Mouse (Mus musculus): ENCODE data around the gene Ntn4. TPM values are rescaled to one million over a fixed set of nuclear protein-coding genes. Genes with fewer than 3 reads are reported as not detected.

Ntn4 gene
- polyA plus RNA-seq, 1 experiment from 2014 or later = 1.2 TPM

DNA sequence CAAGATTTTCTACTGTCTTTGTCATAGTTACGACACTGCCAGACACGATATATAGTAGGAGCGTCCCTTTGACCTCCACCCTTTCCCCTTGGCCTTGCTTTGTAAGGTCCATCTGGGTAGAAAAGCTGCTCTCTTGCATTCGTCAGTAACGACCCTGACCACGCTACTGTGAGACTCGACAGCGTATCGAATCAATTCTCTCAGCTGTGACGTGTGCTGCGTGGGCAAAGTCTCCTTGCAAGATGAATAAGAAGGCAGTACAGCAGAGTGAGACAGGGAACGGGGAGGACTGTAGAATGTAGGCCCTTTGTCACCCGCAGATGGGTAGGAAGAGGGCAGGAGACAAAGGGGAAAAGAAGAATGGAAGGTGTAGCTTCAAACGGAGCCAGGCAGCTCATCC is 110.8 kb downstream of the Ntn4 start:
- WGBS = 28% methylated on average over 14 of the region's 14 CpGs
- Histone ChIP-seq H3K9me3 (no peaks in the 10 kb centered on the region), H3K4me3 (no peak overlapping the region), H3K4me1 (replicated peaks) (peaks cover 12% of the 10 kb centered on the region), H3K27me3 (0 out of 2 replicates have a peak, but pooled peaks cover 7% of the 10 kb centered on the region), H3K4me2 (no peak overlapping the region), H3K27ac (no peak overlapping the region), H3K9ac (no peak overlapping the region), H3K36me3 (no peaks in the 10 kb centered on the region)
- ATAC-seq (ENCODE audit: low FRiP score) = 0 out of 2 replicates have a peak, but pooled peaks have one; percentile 36

DNA sequence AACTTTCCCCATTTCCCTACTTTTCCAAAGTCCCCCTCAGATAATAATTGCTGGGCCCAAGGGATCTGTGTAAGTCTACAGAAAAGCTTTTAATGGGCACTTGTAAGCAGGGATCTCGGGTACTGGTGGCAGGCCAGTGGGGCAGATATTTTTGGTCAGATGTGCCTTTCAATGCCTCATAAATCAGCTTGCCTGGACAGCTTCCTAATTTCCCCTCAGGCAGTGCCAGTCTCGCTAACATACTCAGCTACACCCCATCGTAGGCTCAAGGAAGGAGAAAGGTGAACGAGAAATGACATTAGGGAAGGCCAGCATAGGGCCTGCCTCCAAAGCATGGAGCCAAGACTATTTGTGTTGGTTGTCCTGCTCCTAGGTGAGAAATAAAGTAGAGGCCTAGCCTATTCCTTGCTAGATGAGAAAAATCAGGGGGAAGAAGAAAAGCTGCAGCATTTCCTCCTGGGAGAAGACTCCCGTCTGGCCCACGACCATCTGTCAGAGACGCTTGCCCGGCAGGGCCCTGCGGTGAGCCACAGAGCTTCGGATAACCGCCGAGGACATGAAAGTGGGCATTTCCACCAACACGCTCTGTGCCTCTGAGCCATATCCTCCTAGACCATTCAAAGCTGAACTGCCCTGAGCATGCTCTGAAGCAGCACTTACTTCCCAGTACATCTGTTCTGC is 113.4 kb downstream of the Ntn4 start:
- Histone ChIP-seq H3K36me3 (no peaks in the 10 kb centered on the region), H3K4me2 (no peak overlapping the region), H3K27ac (peak overlapping the region; percentile 35; the same call in 1 of the 2 replicates), H3K4me3 (no peak overlapping the region), H3K4me1 (replicated peaks) (peaks cover 12% of the 10 kb centered on the region), H3K27me3 (0 out of 2 replicates have a peak, but pooled peaks cover 17% of the 10 kb centered on the region), H3K9me3 (no peaks in the 10 kb centered on the region), H3K9ac (no peak overlapping the region)
- ATAC-seq (ENCODE audit: low FRiP score) = no peak
- WGBS = 64% methylated on average over 13 of the region's 13 CpGs

DNA sequence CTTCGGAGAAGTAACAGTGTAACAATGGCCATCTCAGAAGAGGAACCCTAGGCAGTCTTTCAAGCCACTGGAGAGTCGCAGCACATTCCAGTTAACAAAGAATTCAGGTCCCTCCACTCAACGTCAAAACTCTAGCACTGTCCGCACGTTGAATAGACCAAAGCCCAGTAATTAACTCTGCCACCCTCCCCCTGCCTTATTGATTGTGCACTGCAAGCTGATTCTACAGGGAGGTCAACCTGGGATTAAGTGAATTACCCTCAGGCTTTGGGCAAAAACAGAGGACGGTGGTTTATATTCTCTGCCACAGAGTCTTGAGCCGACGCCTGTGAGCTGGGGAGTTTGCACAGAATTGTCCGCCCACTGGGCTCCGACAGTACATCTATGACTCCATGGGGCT is 115.7 kb downstream of the Ntn4 start:
- Histone ChIP-seq H3K36me3 (no peaks in the 10 kb centered on the region), H3K9me3 (no peaks in the 10 kb centered on the region), H3K9ac (no peak overlapping the region), H3K4me1 (replicated peaks) (peaks cover 15% of the 10 kb centered on the region), H3K4me2 (no peak overlapping the region), H3K27ac (no peak overlapping the region), H3K4me3 (no peak overlapping the region), H3K27me3 (0 out of 2 replicates have a peak, but pooled peaks cover 17% of the 10 kb centered on the region)
- WGBS = 27% methylated on average over 10 of the region's 10 CpGs
- ATAC-seq (ENCODE audit: low FRiP score) = no peak

DNA sequence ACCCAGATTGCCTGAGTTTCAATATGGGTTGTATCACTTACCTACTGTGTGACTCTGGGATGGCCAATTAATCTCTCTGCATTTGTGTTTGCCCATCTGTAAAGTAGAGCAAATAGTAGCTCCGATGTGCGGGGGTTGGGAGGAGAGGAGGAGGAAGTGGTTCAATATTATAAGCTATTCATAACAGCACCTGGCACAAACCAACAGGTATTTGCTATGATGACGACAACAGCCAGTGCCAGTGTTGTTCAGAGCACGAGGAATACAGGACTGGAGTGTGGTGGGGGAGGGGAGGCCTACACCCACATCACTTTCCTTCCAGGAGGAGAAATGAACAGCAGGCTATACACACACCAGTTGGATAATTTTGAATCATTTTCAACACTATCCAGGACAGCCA is 119.2 kb downstream of the Ntn4 start:
- WGBS = 71% methylated on average over 4 of the region's 4 CpGs
- no peaks in the 10 kb centered on the region for H3K36me3 ChIP-seq
- H3K4me1 ChIP-seq (replicated peaks) = 0 out of 2 replicates have a peak, but pooled peaks cover 6% of the 10 kb centered on the region
- no peak for ATAC-seq (ENCODE audit: low FRiP score)
- H3K27me3 ChIP-seq = 0 out of 2 replicates have a peak, but pooled peaks cover 17% of the 10 kb centered on the region
- H3K27ac ChIP-seq = no peak overlapping the region
- no peak overlapping the region for H3K4me2 ChIP-seq
- H3K9ac ChIP-seq = no peak overlapping the region
- no peak overlapping the region for H3K4me3 ChIP-seq
- no peaks in the 10 kb centered on the region for H3K9me3 ChIP-seq

DNA sequence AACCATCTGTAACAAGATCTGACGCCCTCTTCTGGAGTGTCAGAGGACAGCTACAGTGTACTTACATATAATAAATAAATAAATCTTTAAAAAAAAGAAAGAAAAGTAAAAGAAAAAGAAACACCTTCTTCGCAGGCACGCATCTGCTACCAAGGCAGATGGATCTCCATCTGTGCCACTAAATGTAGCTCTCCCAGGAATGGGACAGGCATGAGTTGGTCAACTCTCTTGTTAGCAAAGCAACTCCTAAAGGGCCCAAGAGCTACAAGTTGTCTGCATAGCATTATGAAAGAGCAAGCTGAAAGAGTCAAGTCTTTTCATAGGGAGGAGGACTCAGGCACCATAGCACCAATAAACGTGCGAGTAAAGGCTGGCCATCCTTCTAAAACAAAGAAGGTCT is 119.9 kb downstream of the Ntn4 start:
- 0 out of 2 replicates have a peak, but pooled peaks cover 6% of the 10 kb centered on the region for H3K4me1 ChIP-seq (replicated peaks)

DNA sequence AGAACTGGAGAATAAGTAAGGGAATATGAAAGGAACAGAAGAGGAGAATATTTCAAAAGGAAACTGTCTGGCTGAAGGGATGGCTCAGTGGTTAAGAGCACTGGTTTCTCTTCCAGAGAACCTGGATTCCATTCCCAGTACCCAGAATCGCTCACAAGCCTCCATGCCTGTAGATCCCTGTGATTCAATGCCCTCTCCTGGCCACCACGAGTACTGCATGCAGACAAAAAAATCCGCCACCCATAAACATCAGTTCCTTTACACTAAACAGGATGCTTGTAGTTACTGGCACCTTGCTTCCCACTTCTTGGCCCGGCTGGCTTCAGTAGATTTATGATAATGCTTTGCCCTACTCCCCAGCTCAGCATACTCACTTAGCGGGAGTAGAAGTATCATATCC is 122.6 kb downstream of the Ntn4 start:
- no peak overlapping the region for H3K27ac ChIP-seq
- H3K9me3 ChIP-seq = no peaks in the 10 kb centered on the region
- H3K36me3 ChIP-seq = no peaks in the 10 kb centered on the region
- no peaks in the 10 kb centered on the region for H3K27me3 ChIP-seq
- no peak overlapping the region for H3K4me3 ChIP-seq
- H3K9ac ChIP-seq = no peak overlapping the region
- H3K4me2 ChIP-seq = no peak overlapping the region
- 30% methylated on average over 5 of the region's 5 CpGs for WGBS
- H3K4me1 ChIP-seq (replicated peaks) = 0 out of 2 replicates have a peak, but pooled peaks cover 6% of the 10 kb centered on the region
- ATAC-seq (ENCODE audit: low FRiP score) = no peak

More for the DNA sequence above, 119.9 kb downstream of the Ntn4 start:
- H3K4me2 ChIP-seq = no peak overlapping the region
- no peak overlapping the region for H3K9ac ChIP-seq
- H3K27ac ChIP-seq = no peak overlapping the region
- no peaks in the 10 kb centered on the region for H3K36me3 ChIP-seq
- H3K9me3 ChIP-seq = no peaks in the 10 kb centered on the region
- H3K27me3 ChIP-seq = 0 out of 2 replicates have a peak, but pooled peaks cover 14% of the 10 kb centered on the region
- no peak overlapping the region for H3K4me3 ChIP-seq
- no peak for ATAC-seq (ENCODE audit: low FRiP score)
- 78% methylated on average over 5 of the region's 5 CpGs for WGBS

DNA sequence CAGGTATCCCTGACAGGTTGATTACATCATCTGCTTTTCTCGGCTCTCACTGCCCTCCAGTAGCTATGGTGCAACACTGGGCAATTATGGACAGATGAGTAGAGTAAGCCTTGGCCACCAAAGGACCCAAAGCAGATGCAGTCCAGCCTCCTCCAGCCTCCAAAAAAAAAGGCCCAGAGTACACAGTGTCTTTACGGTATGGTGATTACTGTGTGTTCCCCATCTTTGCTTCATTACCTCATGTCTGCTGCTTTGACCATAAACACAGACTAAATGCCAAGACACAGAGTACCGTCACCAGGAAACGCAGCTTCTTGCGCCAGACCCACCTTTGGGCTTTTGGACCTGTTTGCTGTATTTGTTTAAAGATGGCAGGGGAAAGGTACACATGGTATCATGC is 125.7 kb downstream of the Ntn4 start:
- Histone ChIP-seq H3K4me1 (replicated peaks) (no peaks in the 10 kb centered on the region), H3K4me2 (no peak overlapping the region), H3K9ac (no peak overlapping the region), H3K27me3 (peaks cover 10% of the 10 kb centered on the region; the same call in 1 of the 2 replicates), H3K4me3 (no peak overlapping the region), H3K27ac (no peak overlapping the region), H3K36me3 (no peaks in the 10 kb centered on the region), H3K9me3 (no peaks in the 10 kb centered on the region)
- ATAC-seq (ENCODE audit: low FRiP score) = no peak
- WGBS = 93% methylated on average over 5 of the region's 5 CpGs

DNA sequence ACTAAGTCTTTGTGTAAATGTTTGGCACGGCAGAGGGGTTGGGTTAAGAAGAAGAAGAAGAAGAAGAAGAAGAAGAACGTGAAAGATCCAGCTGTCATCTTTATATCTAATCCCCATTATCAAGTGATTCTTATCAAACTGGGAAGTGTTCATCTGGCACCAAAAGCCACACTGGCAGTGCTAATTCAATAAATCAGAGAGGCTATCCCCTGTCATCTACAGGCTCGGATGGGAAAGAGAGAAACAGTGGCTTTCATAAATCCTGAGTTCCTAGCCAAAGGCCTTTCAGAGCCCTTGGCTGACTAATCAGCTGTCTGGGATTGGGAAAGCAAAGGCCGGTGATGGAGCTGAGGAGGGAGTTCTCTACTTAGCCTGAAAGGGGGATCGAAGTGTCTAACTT is 126.8 kb downstream of the Ntn4 start:
- Histone ChIP-seq H3K4me1 (replicated peaks) (no peaks in the 10 kb centered on the region), H3K4me3 (no peak overlapping the region), H3K9ac (no peak overlapping the region), H3K4me2 (no peak overlapping the region), H3K27ac (no peak overlapping the region), H3K27me3 (peaks cover 10% of the 10 kb centered on the region; the same call in 1 of the 2 replicates), H3K36me3 (no peaks in the 10 kb centered on the region), H3K9me3 (no peaks in the 10 kb centered on the region)
- ATAC-seq (ENCODE audit: low FRiP score) = no peak
- WGBS = 75% methylated on average over 5 of the region's 5 CpGs

DNA sequence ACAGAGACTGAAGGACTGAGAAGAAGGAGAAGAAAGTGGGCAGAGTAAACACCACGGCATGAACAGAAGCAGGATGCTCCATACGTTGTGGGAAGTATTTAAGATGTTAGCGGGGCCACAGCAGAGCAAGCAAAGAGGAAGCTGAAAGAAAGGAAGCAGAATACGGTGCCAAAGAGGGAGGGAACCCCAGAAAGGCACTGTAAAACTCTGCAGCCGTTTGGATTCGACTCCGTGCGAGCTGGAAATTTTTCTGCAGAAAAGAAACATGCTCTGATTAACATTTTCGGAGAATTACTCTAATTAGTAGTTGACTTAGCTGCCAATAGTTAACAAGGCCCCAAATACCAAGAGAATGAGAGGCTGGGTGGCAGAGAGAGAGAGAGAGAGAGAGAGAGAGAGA is 127.7 kb downstream of the Ntn4 start:
- ATAC-seq (ENCODE audit: low FRiP score) = no peak
- 70% methylated on average over 9 of the region's 9 CpGs for WGBS

DNA sequence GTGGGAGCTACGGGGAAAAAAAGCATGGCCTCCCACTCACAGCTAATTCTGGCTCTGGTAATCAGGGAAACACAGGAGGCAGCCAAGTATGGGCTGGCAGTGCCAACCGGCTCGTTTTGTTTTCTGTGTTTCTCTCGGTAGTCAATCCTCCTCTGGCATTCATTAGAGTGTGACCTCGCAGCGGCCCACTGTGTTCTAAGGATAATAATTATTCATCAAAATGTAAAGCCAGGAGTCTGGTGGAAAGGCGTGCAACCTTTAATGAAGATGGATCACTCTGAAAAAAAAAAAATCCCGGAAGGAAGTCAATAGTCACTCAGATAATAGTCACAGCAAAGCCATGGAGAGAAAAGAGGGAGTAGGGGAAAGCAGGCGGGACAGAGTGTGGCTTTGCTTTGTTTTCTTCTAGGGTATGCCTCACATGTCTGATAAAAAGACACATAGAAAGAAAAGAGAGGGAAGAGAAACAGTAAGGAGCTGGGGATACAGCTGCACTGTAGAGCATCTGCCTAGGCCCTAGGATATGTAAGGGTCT is 131.5 kb downstream of the Ntn4 start:
- WGBS = 12% methylated on average over 9 of the region's 9 CpGs

More for the DNA sequence above, 127.7 kb downstream of the Ntn4 start:
- no peak overlapping the region for H3K4me2 ChIP-seq
- H3K4me1 ChIP-seq (replicated peaks) = no peaks in the 10 kb centered on the region
- H3K9ac ChIP-seq = no peak overlapping the region
- H3K4me3 ChIP-seq = no peak overlapping the region
- no peaks in the 10 kb centered on the region for H3K36me3 ChIP-seq
- no peak overlapping the region for H3K27ac ChIP-seq
- H3K27me3 ChIP-seq = peaks cover 10% of the 10 kb centered on the region; the same call in 1 of the 2 replicates
- H3K9me3 ChIP-seq = no peaks in the 10 kb centered on the region

DNA sequence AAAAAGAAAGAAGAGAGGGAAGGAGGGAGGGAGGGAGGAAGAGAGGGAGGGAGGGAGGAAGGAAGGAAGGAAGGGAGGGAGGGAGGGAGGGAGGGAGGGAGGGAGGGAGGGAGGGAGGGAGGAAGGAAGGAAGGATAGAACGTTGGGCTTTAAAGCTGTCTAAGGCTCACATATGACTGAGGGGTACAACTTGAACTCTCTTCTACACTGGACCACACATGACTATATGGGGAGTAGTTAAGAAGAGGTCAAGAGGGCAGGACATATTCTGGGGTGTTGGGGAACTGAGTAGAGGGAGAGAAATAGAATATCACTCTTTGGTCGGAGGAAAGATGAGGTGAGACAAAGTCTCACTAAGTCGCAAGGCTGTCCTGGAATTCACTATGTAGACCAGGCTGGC is 132.0 kb downstream of the Ntn4 start:
- Histone ChIP-seq H3K9me3 (no peaks in the 10 kb centered on the region), H3K4me3 (no peak overlapping the region), H3K27ac (no peak overlapping the region), H3K4me2 (no peak overlapping the region), H3K27me3 (peaks cover 31% of the 10 kb centered on the region), H3K4me1 (replicated peaks) (no peaks in the 10 kb centered on the region), H3K9ac (no peak overlapping the region), H3K36me3 (no peaks in the 10 kb centered on the region)
- 77% methylated on average over 3 of the region's 3 CpGs for WGBS
- ATAC-seq (ENCODE audit: low FRiP score) = no peak; the same call in 1 of the 2 replicates

More for the DNA sequence above, 131.5 kb downstream of the Ntn4 start:
- H3K27ac ChIP-seq = peak overlapping the region; percentile 70
- H3K4me2 ChIP-seq = no peak overlapping the region
- no peak overlapping the region for H3K9ac ChIP-seq
- no peaks in the 10 kb centered on the region for H3K9me3 ChIP-seq
- H3K36me3 ChIP-seq = no peaks in the 10 kb centered on the region
- peaks cover 27% of the 10 kb centered on the region for H3K27me3 ChIP-seq
- H3K4me1 ChIP-seq (replicated peaks) = no peaks in the 10 kb centered on the region
- peak; percentile 86 for ATAC-seq (ENCODE audit: low FRiP score)
- H3K4me3 ChIP-seq = no peak overlapping the region

DNA sequence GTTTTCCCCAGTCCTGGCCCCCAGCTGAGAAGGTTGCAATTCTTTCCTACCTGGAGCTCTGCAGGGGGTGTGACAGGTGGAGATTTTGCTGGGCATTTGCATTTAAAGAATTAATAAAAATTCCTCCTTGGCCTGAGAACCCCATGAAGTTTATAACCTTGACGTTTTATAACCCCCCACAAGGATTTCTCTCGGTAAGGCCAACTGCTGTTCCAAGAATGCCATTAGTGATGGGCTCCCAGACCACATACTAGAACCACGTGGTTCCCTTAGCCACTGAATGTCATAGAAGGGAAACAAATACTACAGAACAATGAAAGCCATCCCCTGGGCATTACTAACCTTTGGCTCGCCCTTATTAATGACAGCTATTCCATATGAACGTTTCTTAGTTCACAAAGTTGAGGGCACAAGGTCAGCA is 136.3 kb downstream of the Ntn4 start:
- Histone ChIP-seq H3K4me2 (no peak overlapping the region), H3K4me1 (replicated peaks) (no peaks in the 10 kb centered on the region), H3K4me3 (no peak overlapping the region), H3K9me3 (no peaks in the 10 kb centered on the region), H3K9ac (no peak overlapping the region), H3K27ac (no peak overlapping the region), H3K27me3 (peaks cover 21% of the 10 kb centered on the region), H3K36me3 (no peaks in the 10 kb centered on the region)
- 34% methylated on average over 5 of the region's 5 CpGs for WGBS
- ATAC-seq (ENCODE audit: low FRiP score) = no peak

DNA sequence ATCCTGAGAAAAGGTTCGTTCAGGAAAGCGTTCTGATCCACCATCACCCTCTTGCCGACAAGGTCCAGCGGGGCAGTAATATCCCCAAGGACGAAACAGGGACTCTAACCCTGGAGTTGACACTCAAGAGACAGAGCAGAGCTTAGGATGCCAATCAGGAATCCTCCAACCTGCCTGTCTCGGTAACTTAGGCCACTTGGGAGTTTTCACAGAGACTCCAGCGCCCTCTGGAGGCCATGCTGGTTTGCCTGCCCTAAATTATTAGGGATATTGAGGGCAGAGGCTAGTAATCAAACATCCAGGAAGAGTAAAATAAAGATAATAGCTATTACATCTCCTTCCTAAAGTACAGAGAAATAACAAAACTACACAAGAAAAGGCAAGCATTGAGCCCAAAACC is 136.9 kb downstream of the Ntn4 start:
- Histone ChIP-seq H3K9ac (no peak overlapping the region), H3K4me2 (no peak overlapping the region), H3K36me3 (no peaks in the 10 kb centered on the region), H3K9me3 (no peaks in the 10 kb centered on the region), H3K4me1 (replicated peaks) (no peaks in the 10 kb centered on the region), H3K27ac (no peak overlapping the region), H3K27me3 (peaks cover 21% of the 10 kb centered on the region), H3K4me3 (no peak overlapping the region)
- WGBS = 51% methylated on average over 7 of the region's 7 CpGs
- ATAC-seq (ENCODE audit: low FRiP score) = no peak
